In the genomic region with DNA sequence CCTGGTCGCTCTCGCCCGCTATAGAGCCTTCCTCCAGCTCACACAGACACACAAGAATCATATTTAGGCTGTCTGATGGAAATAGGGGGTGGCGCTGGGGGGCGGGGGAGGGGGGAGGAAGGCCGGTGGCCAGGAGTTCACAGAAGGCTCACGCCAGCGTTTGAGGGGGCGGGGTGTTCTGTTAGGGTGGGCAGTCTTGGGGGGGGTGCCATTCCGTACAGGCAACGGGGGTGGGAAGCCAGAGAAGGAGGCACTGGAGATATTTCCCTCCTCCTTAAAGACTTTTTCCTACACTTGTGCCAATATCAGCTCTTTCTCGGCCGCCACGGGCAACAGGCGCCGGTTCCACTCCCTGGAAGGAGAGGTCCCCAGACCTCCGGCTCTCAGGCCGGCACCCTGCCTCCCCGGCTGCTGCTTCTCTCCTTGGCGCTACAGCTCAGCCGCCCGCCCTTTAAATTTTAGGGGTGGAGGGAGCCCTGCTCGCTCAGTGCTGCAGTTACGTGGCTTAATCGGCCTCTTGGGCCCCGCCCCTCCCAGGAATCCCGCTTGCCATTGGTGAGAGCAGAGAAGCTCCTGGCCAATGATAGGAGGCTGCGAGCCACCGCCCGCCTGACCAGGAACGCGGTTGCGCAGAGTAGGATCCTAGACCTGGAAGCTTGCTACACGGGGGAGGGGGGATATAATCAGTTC, we compare ENCODE assay signal across 1 mouse cellular context.
TF ChIP-seq lines count a peak whose summit lies in the region.

No protein-coding gene starts in this region.

TF ChIP-seq in MEL, 35 proteins besides CTCF, POLR2A, EP300 and RAD21 (continued from another document):
- TF ChIP-seq ZMIZ1 (IDR thresholded peaks at IDR 0.05; ENCODE audit: low read depth, low read length) (0 out of 2 replicates have a peak, but pooled peaks have one; percentile 67), UBTF (IDR thresholded peaks at IDR 0.05; ENCODE audit: borderline replicate concordance, insufficient read depth, low read depth, low read length) (peak; percentile 89; the same call in 1 of the 2 replicates), ELF1 (IDR thresholded peaks at IDR 0.05; ENCODE audit: low read depth, low read length) (peak; percentile 56; the same call in 1 of the 2 replicates), NELFE (IDR thresholded peaks at IDR 0.05; ENCODE audit: low read depth, low read length) (peak; percentile 73; the same call in 1 of the 2 replicates), POLR2AphosphoS2 (IDR thresholded peaks at IDR 0.05; ENCODE audit: low read length) (peak; percentile 69; the same call in 1 of the 2 replicates), TBP (IDR thresholded peaks at IDR 0.05; ENCODE audit: low read depth, low read length) (peak; percentile 50; the same call in 1 of the 2 replicates), TCF12 (IDR thresholded peaks at IDR 0.05; ENCODE audit: low read depth, low read length) (peak; percentile 28; the same call in 1 of the 2 replicates)
